Comparison of ENCODE assay signal across 9 mouse cellular contexts in the genomic region with DNA sequence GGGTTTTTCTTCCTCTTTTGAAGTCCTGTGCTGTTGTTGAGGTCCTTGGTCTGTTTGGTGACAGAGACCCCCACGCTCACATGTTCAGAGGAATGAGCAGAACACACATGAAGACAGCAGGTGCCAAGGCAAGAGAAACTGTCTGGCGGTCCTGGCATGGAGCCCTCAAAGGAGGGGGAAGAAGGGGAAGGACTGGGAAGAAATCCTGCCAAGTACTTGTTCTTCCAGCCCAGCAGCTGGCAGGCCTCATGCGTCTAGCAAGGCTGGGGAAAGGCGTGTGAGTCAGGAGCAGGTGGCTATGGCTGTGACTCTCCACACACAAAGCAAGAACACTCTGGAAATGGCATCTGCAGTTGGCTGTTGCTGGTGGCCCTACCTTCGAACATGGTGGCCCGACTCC. TPM values are rescaled to one million over a fixed set of nuclear protein-coding genes. Genes with fewer than 3 reads are reported as not detected.
DNase-seq lines count a peak whose midpoint lies in the region; ATAC-seq lines count a peak whose summit lies in the region.
"Had no signal": no experiment of that assay in that cellular context is flagged by ENCODE, and none has a peak within 500 bp of the region (broad histone marks: within the 10 kb centered on the region; RNA-seq: fewer than 3 reads in every experiment).

No protein-coding gene starts in this region.

- H3K4me2 ChIP-seq in forebrain, embryonic 13.5 days: no peak overlapping the region

- H3K27me3 ChIP-seq in forebrain, embryonic 13.5 days: no peaks in the 10 kb centered on the region
- no peaks in the 10 kb centered on the region for H3K27me3 ChIP-seq in forebrain, embryonic 10.5 days (ENCODE audit: poor library complexity, severe bottlenecking)

- H3K4me3 ChIP-seq in forebrain, embryonic 13.5 days: no peak overlapping the region
- no peak overlapping the region for H3K4me3 ChIP-seq in forebrain, embryonic 10.5 days

- no peak for DNase-seq in forebrain, embryonic 10.5 days (ENCODE audit: extremely low spot score, low spot score)
- DNase-seq in NIH3T3 (ENCODE audit: low read depth): peak; percentile 60
- DNase-seq in gastrocnemius, adult 8-10 months (ENCODE audit: low spot score in 2 of 2): peak; percentile 62 to 68
- DNase-seq in left cerebral cortex, adult 9 months (ENCODE audit: low spot score in 2 of 2): peak; percentile 58 to 84
- DNase-seq in right cerebral cortex, postnatal 14 days: peak; percentile 74
- DNase-seq in thymus, postnatal 25 days: no peak
- DNase-seq in c-Kit-positive CD71-positive TER-119-positive erythroid progenitor cells, embryonic 14.5 days (ENCODE audit: low spot score): no peak

- no peaks in the 10 kb centered on the region for H3K36me3 ChIP-seq in forebrain, embryonic 13.5 days (ENCODE audit: poor library complexity, severe bottlenecking)
- no peaks in the 10 kb centered on the region for H3K36me3 ChIP-seq in forebrain, embryonic 10.5 days (replicated peaks)

- 63% methylated on average over 6 of the region's 6 CpGs for WGBS in forebrain, embryonic 13.5 days
- WGBS in forebrain, embryonic 10.5 days: 85% methylated on average over 6 of the region's 6 CpGs

- no peaks in the 10 kb centered on the region for H3K9me3 ChIP-seq in forebrain, embryonic 13.5 days (replicated peaks)
- no peaks in the 10 kb centered on the region for H3K9me3 ChIP-seq in forebrain, embryonic 10.5 days

- ATAC-seq in forebrain, embryonic 13.5 days: peak; percentile 88

- 0 out of 2 replicates have a peak overlapping the region, but pooled peaks have one; percentile 1 for H3K27ac ChIP-seq in forebrain, embryonic 13.5 days
- no peak overlapping the region for H3K27ac ChIP-seq in forebrain, embryonic 10.5 days

- peaks cover 8% of the 10 kb centered on the region; the same call in 1 of the 2 replicates for H3K4me1 ChIP-seq in forebrain, embryonic 13.5 days
- H3K4me1 ChIP-seq in forebrain, embryonic 10.5 days: no peaks in the 10 kb centered on the region

- no peak overlapping the region for H3K9ac ChIP-seq in forebrain, embryonic 13.5 days

RNA-seq across cellular contexts. Expression of gene Thpo, which starts 12.3 kb away (rescaled TPM):
- polyA plus RNA-seq in forebrain, embryonic 13.5 days (2015; fragmentation: Nextera tagmentation; extraction: Ambion mirVana): 0.68 and 0.74 TPM in 2 replicates
- polyA plus RNA-seq in forebrain, embryonic 10.5 days (2016; fragmentation: Nextera tagmentation; extraction: Ambion mirVana): 0.31 and 0.46 TPM in 2 replicates
- 1 to 10 TPM; 4.8 to 7.1 (median 6.2) TPM for total RNA-seq in gastrocnemius, adult 8-10 months (2022)

RNA-seq across cellular contexts. Expression of gene Chrd, which starts 13.7 kb away (rescaled TPM):
- 1.8 and 2.8 TPM in 2 replicates for polyA plus RNA-seq in forebrain, embryonic 13.5 days (2015; fragmentation: Nextera tagmentation; extraction: Ambion mirVana)
- 0.87 and 1.2 TPM in 2 replicates for polyA plus RNA-seq in forebrain, embryonic 10.5 days (2016; fragmentation: Nextera tagmentation; extraction: Ambion mirVana)
- 1 to 10 TPM; 1.3 to 2.9 (median 2.3) TPM for total RNA-seq in gastrocnemius, adult 8-10 months (2022)
- total RNA-seq: CH12.LX had no signal

RNA-seq across cellular contexts. Expression of gene Clcn2, which starts 29.1 kb away (rescaled TPM):
- 13.2 and 14.5 TPM in 2 replicates for polyA plus RNA-seq in forebrain, embryonic 13.5 days (2015; fragmentation: Nextera tagmentation; extraction: Ambion mirVana)
- 11.4 and 12.5 TPM in 2 replicates for polyA plus RNA-seq in forebrain, embryonic 10.5 days (2016; fragmentation: Nextera tagmentation; extraction: Ambion mirVana)
- total RNA-seq in gastrocnemius, adult 8-10 months (2022): 1 to 10 TPM in 2 of 4 experiments, under 1 TPM in 2; 0.68 to 1.2 (median 1.1) TPM

RNA-seq across cellular contexts. Expression of gene Polr2h, which starts 29.2 kb away (rescaled TPM):
- 101 and 104 TPM in 2 replicates for polyA plus RNA-seq in forebrain, embryonic 13.5 days (2015; fragmentation: Nextera tagmentation; extraction: Ambion mirVana)
- 155 and 163 TPM in 2 replicates for polyA plus RNA-seq in forebrain, embryonic 10.5 days (2016; fragmentation: Nextera tagmentation; extraction: Ambion mirVana)
- total RNA-seq in gastrocnemius, adult 8-10 months (2022): 10 to 100 TPM in 2 of 4 experiments, 1 to 10 TPM in 2; 7.5 to 10.5 (median 9.9) TPM

RNA-seq across cellular contexts. Expression of gene Fam131a, which starts 53.6 kb away (rescaled TPM):
- 32.5 and 35.4 TPM in 2 replicates for polyA plus RNA-seq in forebrain, embryonic 13.5 days (2015; fragmentation: Nextera tagmentation; extraction: Ambion mirVana)
- polyA plus RNA-seq in forebrain, embryonic 10.5 days (2016; fragmentation: Nextera tagmentation; extraction: Ambion mirVana): 6.3 and 7.1 TPM in 2 replicates
- 10 to 100 TPM; 48.8 to 74.6 (median 59.1) TPM for total RNA-seq in gastrocnemius, adult 8-10 months (2022)

Comparison
In these comparisons a context has a peak if more than half of its experiments do, and no peak if none do; other contexts are left out.
1. DNase-seq: peak in NIH3T3 (single experiment), gastrocnemius, adult 8-10 months (2 of 2), left cerebral cortex, adult 9 months (2 of 2) and right cerebral cortex, postnatal 14 days (single experiment); none in forebrain, embryonic 10.5 days (single experiment), thymus, postnatal 25 days (single experiment) and c-Kit-positive CD71-positive TER-119-positive erythroid progenitor cells, embryonic 14.5 days (single experiment).